Mouse (Mus musculus) lung, adult 2 months (tissue): ENCODE measurements around the gene Gh.

ENCODE experiments used
- CTCF ChIP-seq: fragments of 200-500 bp; IDR thresholded peaks from 2 replicates; pipeline ENCODE4 v1.5.1; 2011; ENCODE audit warnings: mild to moderate bottlenecking, low read length, control low read depth; ENCODE audit not compliant: insufficient read depth
- POLR2A ChIP-seq: fragments of 200-500 bp; IDR thresholded peaks from 2 replicates; pipeline ENCODE4 v1.6.1; 2011; ENCODE audit warnings: low read depth, mild to moderate bottlenecking, control low read depth, low read length, borderline replicate concordance; ENCODE audit errors: extremely low read depth

DNA sequence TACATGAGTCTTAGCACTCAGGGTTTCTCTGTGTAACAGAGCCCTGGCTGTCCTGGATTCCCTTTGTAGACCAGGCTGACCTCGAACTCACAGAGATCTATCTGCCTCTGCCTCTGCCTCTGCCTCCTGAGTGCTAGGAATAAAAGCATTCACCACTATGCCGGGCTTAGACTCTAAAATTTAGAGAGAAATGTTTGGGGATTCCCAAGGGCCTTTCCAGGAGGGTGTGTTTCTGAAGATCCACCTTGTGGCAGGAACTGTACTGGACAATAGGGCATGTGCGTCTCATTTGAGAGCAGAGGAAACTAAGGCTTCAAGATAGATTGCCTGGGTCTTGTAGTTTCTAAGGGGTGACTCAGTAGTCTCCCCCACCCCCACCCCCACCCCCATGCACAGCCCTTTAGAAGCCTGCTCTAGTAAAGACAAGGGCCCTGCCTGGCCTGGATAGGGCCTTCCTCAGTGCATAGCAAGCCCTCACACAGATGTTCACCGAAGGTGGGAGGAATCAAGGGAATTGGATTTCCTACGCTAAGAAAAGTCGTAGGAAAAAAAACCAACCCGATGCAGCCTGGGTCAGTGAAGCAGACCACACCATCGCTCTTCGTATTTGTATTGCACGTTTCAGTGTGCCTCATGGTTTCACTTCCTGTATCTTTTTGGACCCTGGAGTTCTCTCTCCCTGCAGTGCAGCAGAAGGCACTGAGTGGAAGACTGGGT lies 3.8 kb upstream of the Gh start:
- TF ChIP-seq POLR2A (no peak), CTCF (no peak)
